9 mouse cellular contexts compared by ENCODE assay signal in genomic region chr19:25674056-25674420, GRCm38 (mm10). TPM values are rescaled to one million over a fixed set of nuclear protein-coding genes. Genes with fewer than 3 reads are reported as not detected.
DNase-seq lines count a peak whose midpoint lies in the region; ATAC-seq and TF ChIP-seq lines count a peak whose summit lies in the region.
"Had no signal": no experiment of that assay in that cellular context is flagged by ENCODE, and none has a peak within 500 bp of the region (broad histone marks: within the 10 kb centered on the region; RNA-seq: fewer than 3 reads in every experiment).

No protein-coding gene starts in this region.

- WGBS in heart, embryonic 12.5 days: 2% methylated on average over 15 of the region's 15 CpGs
- under 1% methylated on average over 15 of the region's 15 CpGs for WGBS in hindbrain, embryonic 10.5 days
- WGBS in liver, embryonic 16.5 days (ENCODE audit: insufficient replicate concordance): 2% methylated on average over 15 of the region's 15 CpGs

- peaks cover 76% of the 10 kb centered on the region for H3K27me3 ChIP-seq in heart, embryonic 12.5 days (replicated peaks)
- peaks cover 96% of the 10 kb centered on the region for H3K27me3 ChIP-seq in hindbrain, embryonic 10.5 days (ENCODE audit: insufficient read depth, poor library complexity, severe bottlenecking)
- peaks cover 65% of the 10 kb centered on the region for H3K27me3 ChIP-seq in liver, embryonic 16.5 days (ENCODE audit: control insufficient read depth, insufficient read depth, low read depth, low read length)

- peak overlapping the region; percentile 58 for H3K4me3 ChIP-seq in heart, embryonic 12.5 days
- H3K4me3 ChIP-seq in ES-E14 (ENCODE audit: insufficient read depth in 1 of 2, low read depth in 1 of 2, low read length in 2 of 2, poor library complexity in 1 of 2, severe bottlenecking in 1 of 2): peak overlapping the region; percentile 27 to 55; a peak in 3 of 4 replicates
- H3K4me3 ChIP-seq in hindbrain, embryonic 10.5 days: peak overlapping the region; percentile 59
- peak overlapping the region; percentile 46 for H3K4me3 ChIP-seq in liver, embryonic 16.5 days (ENCODE audit: low read depth, low read length)

- no peak for DNase-seq in heart, adult 11 months
- no peak for DNase-seq in ES-E14 (ENCODE audit: low read depth, low spot score)
- peak; percentile 9 for DNase-seq in hindbrain, embryonic 10.5 days (ENCODE audit: low spot score)
- no peak for DNase-seq in B cell, adult 2 months
- no peak for DNase-seq in right cerebral cortex, postnatal 4 days
- no peak for DNase-seq in cerebellum, adult 11 months

- H3K9ac ChIP-seq in heart, embryonic 12.5 days: peak overlapping the region; percentile 39; the same call in 1 of the 2 replicates
- H3K9ac ChIP-seq in ES-E14 (ENCODE audit: insufficient read depth, low read depth, low read length, poor library complexity, severe bottlenecking): no peak overlapping the region; the same call in 1 of the 2 replicates
- no peak overlapping the region for H3K9ac ChIP-seq in liver, embryonic 16.5 days (ENCODE audit: low read depth, low read length)

- H3K36me3 ChIP-seq in heart, embryonic 12.5 days: no peaks in the 10 kb centered on the region
- no peaks in the 10 kb centered on the region for H3K36me3 ChIP-seq in ES-E14 (ENCODE audit: control insufficient read depth, insufficient read depth, low read length, poor library complexity, severe bottlenecking)
- no peaks in the 10 kb centered on the region for H3K36me3 ChIP-seq in hindbrain, embryonic 10.5 days
- H3K36me3 ChIP-seq in liver, embryonic 16.5 days (ENCODE audit: control insufficient read depth, insufficient read depth): no peaks in the 10 kb centered on the region

- no peak overlapping the region for H3K27ac ChIP-seq in heart, embryonic 12.5 days (ENCODE audit: poor library complexity, severe bottlenecking)
- H3K27ac ChIP-seq in ES-E14 (ENCODE audit: insufficient read depth, low read depth, low read length, poor library complexity, severe bottlenecking): no peak overlapping the region
- H3K27ac ChIP-seq in hindbrain, embryonic 10.5 days: no peak overlapping the region
- H3K27ac ChIP-seq in liver, embryonic 16.5 days (ENCODE audit: low read length): no peak overlapping the region

- in situ Hi-C loops in ES-E14 (cut with MboI; ENCODE audit: low sequenced_read_pairs in 2 of 2, unreplicated experiment in 2 of 2): loop anchor here in 1 of 2 experiments (5.0 to 10.0 kb wide), 2 partner anchors 67 to 931 kb away; partner anchors contain the start of gene Smarca2

- ATAC-seq in heart, embryonic 12.5 days (ENCODE audit: insufficient number of reproducible peaks, low FRiP score): no peak
- no peak for ATAC-seq in liver, embryonic 16.5 days (ENCODE audit: low read depth)

- peak overlapping the region; percentile 94 for H3K4me2 ChIP-seq in heart, embryonic 12.5 days
- peak overlapping the region; percentile 58 for H3K4me2 ChIP-seq in liver, embryonic 16.5 days (ENCODE audit: low read depth, low read length)

- no peaks in the 10 kb centered on the region for H3K9me3 ChIP-seq in heart, embryonic 12.5 days (replicated peaks)
- no peaks in the 10 kb centered on the region for H3K9me3 ChIP-seq in ES-E14 (ENCODE audit: control insufficient read depth, insufficient read depth, low read depth, low read length)
- no peaks in the 10 kb centered on the region for H3K9me3 ChIP-seq in hindbrain, embryonic 10.5 days
- H3K9me3 ChIP-seq in liver, embryonic 16.5 days (replicated peaks; ENCODE audit: control insufficient read depth, low read length): no peaks in the 10 kb centered on the region

- peaks cover 20% of the 10 kb centered on the region for H3K4me1 ChIP-seq in heart, embryonic 12.5 days (replicated peaks)
- no peaks in the 10 kb centered on the region; a peak in 1 of 4 replicates for H3K4me1 ChIP-seq in ES-E14 (ENCODE audit: control insufficient read depth in 2 of 2, insufficient read depth in 2 of 2, low read length in 2 of 2, poor library complexity in 1 of 2)
- H3K4me1 ChIP-seq in hindbrain, embryonic 10.5 days (replicated peaks): peaks cover 26% of the 10 kb centered on the region
- no peaks in the 10 kb centered on the region for H3K4me1 ChIP-seq in liver, embryonic 16.5 days (ENCODE audit: control insufficient read depth, low read depth, low read length)

TF ChIP-seq in ES-E14, 5 proteins besides CTCF, POLR2A, EP300 and RAD21:
- no peak for TF ChIP-seq ZC3H11A (IDR thresholded peaks at IDR 0.05; ENCODE audit: borderline replicate concordance, low read depth, low read length)
- TF ChIP-seq HCFC1 (IDR thresholded peaks at IDR 0.05; ENCODE audit: borderline replicate concordance, insufficient read depth, low read length): no peak
- no peak for TF ChIP-seq ZNF384 (IDR thresholded peaks at IDR 0.05; ENCODE audit: low read depth, low read length)
- TF ChIP-seq MAFK (IDR thresholded peaks at IDR 0.05; ENCODE audit: insufficient read depth, low read depth, low read length): no peak
- no peak for TF ChIP-seq CHD2 (IDR thresholded peaks at IDR 0.05; ENCODE audit: low read depth, low read length)

RNA-seq across cellular contexts. Expression of gene Dmrt2, which starts 1.8 kb away (rescaled TPM):
- 0.46 and 0.83 TPM in 2 replicates for polyA plus RNA-seq in heart, embryonic 12.5 days (2016; fragmentation: Nextera tagmentation; extraction: Ambion mirVana)
- 0.16 and 0.31 TPM in 2 replicates for total RNA-seq in ES-E14 (2012; rRNA removed)
- polyA plus RNA-seq in hindbrain, embryonic 10.5 days (2016; fragmentation: Nextera tagmentation; extraction: Ambion mirVana): 0.17 and 0.82 TPM in 2 replicates
- 0.25 and 0.29 TPM in 2 replicates for polyA plus RNA-seq in liver, embryonic 16.5 days (2015; fragmentation: Nextera tagmentation; extraction: Ambion mirVana)
- total RNA-seq: hematopoietic stem cell, adult 5-6 weeks had no signal
